Mouse (Mus musculus) cerebellum, adult 18-20 months (tissue): Measurements from ENCODE around the gene Npr2.
"Not testable (repeated sequence)": the region's sequence is repeated elsewhere in the genome, so short reads cannot be mapped to it uniquely, and the experiment has no call there.

ENCODE experiments used
- DNase-seq, 2 experiments: peaks; one replicate each; pipeline ENCODE4 v3.0.0; 2021

The Npr2 gene

GRCm38 (mm10) chr4:43631046-43631955 is at the start of gene Npr2:
Npr2 (plus strand) TSS chr4:43631935.
- DNase-seq, result peak; percentile 65 to 78

- DNase-seq, result no peak
These were observed 49.5 kb upstream of the Npr2 start for GRCm38 (mm10) chr4:43582241-43582640.

- DNase-seq, result no peak
These were observed 48.3 kb upstream of the Npr2 start for GRCm38 (mm10) chr4:43583421-43583820.

- DNase-seq, result no peak
These were observed 47.0 kb upstream of the Npr2 start, which contains the start of gene Msmp for GRCm38 (mm10) chr4:43584444-43585416. Msmp (minus strand) TSS chr4:43584494.

- DNase-seq, result no peak
These were observed 46.1 kb upstream of the Npr2 start for GRCm38 (mm10) chr4:43585682-43586081.

GRCm38 (mm10) chr4:43586411-43586810 is 45.3 kb upstream of the Npr2 start:
- no peak for DNase-seq

- DNase-seq, result no peak
These were observed 44.1 kb upstream of the Npr2 start for GRCm38 (mm10) chr4:43587681-43588080.

GRCm38 (mm10) chr4:43591543-43591942 is 40.2 kb upstream of the Npr2 start:
- no peak for DNase-seq

GRCm38 (mm10) chr4:43591961-43592360 is 39.8 kb upstream of the Npr2 start:
- DNase-seq, result no peak

- no peak for DNase-seq
These were observed 38.3 kb upstream of the Npr2 start for GRCm38 (mm10) chr4:43593453-43593852.

GRCm38 (mm10) chr4:43596597-43596996 is 35.1 kb upstream of the Npr2 start:
- DNase-seq, result not testable (repeated sequence)

- no peak for DNase-seq
These were observed 33.5 kb upstream of the Npr2 start for GRCm38 (mm10) chr4:43598200-43598599.

GRCm38 (mm10) chr4:43598650-43599380 is 32.9 kb upstream of the Npr2 start:
- DNase-seq, result no peak

GRCm38 (mm10) chr4:43600195-43600934 is 31.4 kb upstream of the Npr2 start:
- no peak for DNase-seq

GRCm38 (mm10) chr4:43604099-43604498 is 27.6 kb upstream of the Npr2 start:
- DNase-seq, result no peak

GRCm38 (mm10) chr4:43604751-43605685 is 26.7 kb upstream of the Npr2 start:
- DNase-seq, result no peak

- DNase-seq, result no peak
These were observed 19.2 kb upstream of the Npr2 start for GRCm38 (mm10) chr4:43612534-43612933.

- DNase-seq, result no peak
These were observed 18.5 kb upstream of the Npr2 start for GRCm38 (mm10) chr4:43613060-43613730.

GRCm38 (mm10) chr4:43620146-43620778 is 11.5 kb upstream of the Npr2 start:
- no peak for DNase-seq
